Mouse (Mus musculus) hematopoietic stem cell, adult 5-6 weeks (primary cell): ENCODE measurements at regions not wholly inside any gene's neighbourhood (a gene's known extent, or its start where the extent isn't known, plus 50 kb on each side); places are given as distances from the start of the nearest gene placed in this dataset.

ENCODE experiments used
- ATAC-seq, 2 experiments: fragments of 125-278 bp in 1 of 2; replicated peaks in 1 of 2; 2 replicates each; pipeline ENCODE4 v1.8.0; 2016 to 2017; ENCODE audit warnings: inconsistent platforms in 2 of 2, mild to moderate bottlenecking in 2 of 2, moderate number of reproducible peaks in 2 of 2, low read depth in 1 of 2, moderate TSS enrichment in 1 of 2; ENCODE audit not compliant: low FRiP score in 2 of 2, poor library complexity in 2 of 2, severe bottlenecking in 2 of 2, insufficient read depth in 1 of 2, low TSS enrichment in 1 of 2

- ATAC-seq = no peak
Observed at GRCm38 (mm10) chr7:88974436-88974835, 429.6 kb downstream of the Tmem135 start.

- no peak for ATAC-seq
Observed at GRCm38 (mm10) chr7:88960841-88961240, 443.2 kb downstream of the Tmem135 start.

- ATAC-seq = no peak
Observed at GRCm38 (mm10) chr7:88960190-88960589, 443.8 kb downstream of the Tmem135 start.

- no peak for ATAC-seq
Observed at GRCm38 (mm10) chr7:88959332-88960124, 444.5 kb downstream of the Tmem135 start.

GRCm38 (mm10) chr7:88954978-88955377 is 449.0 kb downstream of the Tmem135 start:
- no peak for ATAC-seq

GRCm38 (mm10) chr7:88945338-88945737 is 458.7 kb downstream of the Tmem135 start:
- ATAC-seq = no peak

- no peak for ATAC-seq
Observed at GRCm38 (mm10) chr7:88944936-88945335, 459.1 kb downstream of the Tmem135 start.

GRCm38 (mm10) chr7:88941246-88941910 is 462.6 kb downstream of the Tmem135 start:
- no peak for ATAC-seq

- ATAC-seq = no peak
Observed at GRCm38 (mm10) chr7:88940196-88940595, 463.8 kb downstream of the Tmem135 start.

GRCm38 (mm10) chr7:88928245-88928795 is 475.7 kb downstream of the Tmem135 start:
- ATAC-seq = no peak
